Mouse (Mus musculus): Measurements from ENCODE around the gene Pnkd. TPM values are rescaled to one million over a fixed set of nuclear protein-coding genes. Genes with fewer than 3 reads are reported as not detected.
"Not testable (repeated sequence)": the region's sequence is repeated elsewhere in the genome, so short reads cannot be mapped to it uniquely, and the experiment has no call there.

Pnkd gene
- polyA plus RNA-seq, 1 experiment = 101 TPM

DNA sequence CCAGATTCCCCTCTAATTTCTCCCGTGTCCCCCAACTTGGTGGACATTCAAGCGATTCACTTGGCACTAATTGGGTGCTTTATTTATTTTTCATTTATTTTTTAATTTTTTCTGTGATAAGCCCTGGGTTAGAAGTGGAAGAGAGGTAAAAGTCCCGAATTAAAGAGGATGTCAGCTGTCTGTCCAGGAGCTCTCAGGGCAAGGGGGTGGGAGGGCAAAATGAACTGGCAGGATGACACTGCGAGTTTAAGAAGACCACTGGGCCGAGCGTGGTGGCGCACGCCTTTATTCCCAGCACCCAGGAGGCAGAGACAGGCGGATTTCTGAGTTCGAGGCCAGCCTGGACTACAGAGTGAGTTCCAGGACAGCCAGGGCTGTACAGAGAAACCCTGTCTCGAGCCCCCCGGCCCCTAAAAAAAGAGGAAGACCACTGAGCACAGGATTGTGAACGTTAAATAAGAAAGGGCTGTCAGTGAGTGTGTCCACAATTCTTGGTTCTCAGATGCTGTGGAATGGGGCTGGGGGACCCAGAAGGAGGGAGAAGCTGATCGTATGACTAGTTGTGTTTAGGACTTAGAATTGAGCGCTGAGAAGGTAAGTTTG lies 102.8 kb downstream of the Pnkd start:
- no peak for DNase-seq (ENCODE audit: low read depth)

DNA sequence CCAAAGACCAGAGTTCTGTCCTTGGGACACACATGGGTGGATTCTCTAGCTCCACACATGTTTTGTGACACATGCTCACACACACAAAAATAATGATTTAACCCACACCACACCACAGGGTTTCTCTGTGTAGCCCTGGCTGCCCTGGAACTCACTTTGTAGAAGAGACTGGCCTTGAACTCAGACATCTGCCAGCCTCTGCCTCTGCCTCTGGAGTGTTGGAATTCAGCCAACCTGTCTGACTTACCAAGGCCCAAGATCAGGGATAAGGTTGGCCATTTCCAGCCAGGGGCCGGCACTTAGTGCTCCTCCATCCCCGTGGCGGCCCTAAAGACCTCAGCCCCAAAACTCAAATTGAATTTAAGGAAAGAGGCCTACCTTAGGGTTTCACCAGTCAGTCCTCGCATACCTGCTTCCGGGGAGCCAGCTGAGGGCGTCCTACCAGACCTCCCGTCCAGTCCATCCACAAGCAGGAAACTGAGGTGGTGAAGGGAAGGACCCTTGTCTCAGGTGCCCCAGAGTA lies 103.7 kb downstream of the Pnkd start:
- DNase-seq (ENCODE audit: low read depth) = no peak

DNA sequence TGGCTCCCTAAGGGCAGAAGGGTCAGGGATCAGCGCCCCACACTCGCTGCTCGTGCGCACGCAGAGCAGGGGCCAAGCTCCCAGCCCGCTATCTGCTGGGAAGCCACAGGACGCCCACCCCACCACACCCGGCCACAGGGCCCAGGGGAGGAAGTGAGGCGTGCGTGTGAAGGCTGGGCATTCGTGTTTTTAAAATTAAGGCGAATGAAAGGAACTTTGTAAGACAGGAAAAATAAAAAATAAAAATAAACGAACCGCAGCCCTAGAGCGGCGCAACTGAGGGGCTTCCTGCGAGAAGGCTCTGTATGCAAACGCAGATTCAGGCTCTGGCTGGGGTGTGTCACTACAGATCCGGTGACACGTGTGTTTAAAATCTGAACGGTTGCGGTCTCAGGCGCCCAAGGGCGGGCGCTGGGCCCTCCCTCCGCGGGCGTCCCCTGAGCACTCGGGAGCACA lies 105.1 kb downstream of the Pnkd start:
- DNase-seq (ENCODE audit: low read depth) = no peak

DNA sequence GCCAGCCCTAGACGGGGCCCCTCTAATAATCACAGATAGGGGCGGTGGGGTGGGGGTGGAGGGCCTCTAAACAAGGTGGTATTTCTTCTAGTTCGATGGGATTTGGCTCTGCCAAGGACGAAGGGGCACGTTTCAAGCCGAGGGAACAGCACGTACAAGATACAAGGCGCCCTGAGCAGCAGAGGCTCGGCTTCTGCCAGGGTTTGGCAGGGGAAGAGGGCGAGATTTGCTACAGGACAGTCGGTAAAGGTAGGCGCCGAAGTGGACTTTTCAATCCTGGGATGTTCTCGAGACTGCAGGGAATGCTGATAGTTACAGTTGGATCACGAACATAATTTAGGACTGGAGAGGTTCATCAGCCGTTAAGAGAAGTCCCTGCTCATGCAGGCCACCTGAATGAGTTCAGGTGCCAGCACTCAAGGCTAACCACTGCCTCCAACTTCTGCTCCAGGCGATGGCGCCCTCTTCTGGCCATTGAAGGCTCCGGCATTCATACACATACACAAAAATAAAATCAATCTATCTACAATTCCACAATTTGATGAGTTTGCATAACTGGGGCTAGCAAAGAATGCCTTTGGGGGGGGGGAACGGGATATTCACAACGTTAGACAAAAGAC lies 105.7 kb downstream of the Pnkd start:
- DNase-seq (ENCODE audit: low read depth) = no peak

DNA sequence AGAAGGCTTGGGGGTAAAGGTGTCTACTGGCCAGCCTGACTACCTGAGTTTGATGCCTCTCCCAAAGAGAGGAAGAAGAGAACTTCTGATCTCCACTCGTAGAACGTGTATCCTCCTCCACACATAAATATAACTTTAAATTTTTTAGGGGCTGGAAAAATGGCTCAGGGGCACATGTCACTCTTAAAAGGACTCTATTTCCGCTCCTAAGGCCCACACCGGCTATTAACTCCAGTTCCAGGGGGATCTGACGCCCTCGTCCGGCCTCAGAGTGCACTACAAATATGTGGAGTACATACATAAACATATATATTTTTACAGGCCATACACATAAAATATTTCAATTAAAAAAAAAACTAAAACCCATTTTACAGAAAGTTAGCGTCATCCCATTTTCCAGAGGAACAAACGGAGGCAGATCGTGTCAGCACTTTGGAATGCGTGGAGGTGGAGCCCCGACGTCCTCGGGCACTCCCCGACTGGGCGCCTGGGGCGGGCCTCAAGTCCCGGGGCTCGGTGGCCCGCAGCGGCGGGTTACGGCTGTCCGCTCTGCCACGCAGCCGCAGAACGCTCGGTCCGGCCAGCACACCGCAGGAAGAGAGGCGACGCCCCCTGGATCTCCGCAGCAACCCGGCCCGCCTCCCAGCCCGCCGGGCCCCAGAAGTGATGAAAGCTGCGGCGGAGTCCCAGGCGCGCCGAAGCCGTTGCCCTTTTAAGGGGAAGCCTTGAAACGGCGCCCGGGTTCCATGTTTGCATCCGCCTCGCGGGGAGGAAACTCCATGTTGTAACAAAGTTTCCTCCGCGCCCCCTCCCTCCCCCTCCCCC lies 106.4 kb downstream of the Pnkd start, which contains the start of gene Ctdsp1:
TSS of gene Ctdsp1 (plus strand) at position 586 of the 825 bp plus-strand sequence.
- no peak for DNase-seq (ENCODE audit: low read depth)

DNA sequence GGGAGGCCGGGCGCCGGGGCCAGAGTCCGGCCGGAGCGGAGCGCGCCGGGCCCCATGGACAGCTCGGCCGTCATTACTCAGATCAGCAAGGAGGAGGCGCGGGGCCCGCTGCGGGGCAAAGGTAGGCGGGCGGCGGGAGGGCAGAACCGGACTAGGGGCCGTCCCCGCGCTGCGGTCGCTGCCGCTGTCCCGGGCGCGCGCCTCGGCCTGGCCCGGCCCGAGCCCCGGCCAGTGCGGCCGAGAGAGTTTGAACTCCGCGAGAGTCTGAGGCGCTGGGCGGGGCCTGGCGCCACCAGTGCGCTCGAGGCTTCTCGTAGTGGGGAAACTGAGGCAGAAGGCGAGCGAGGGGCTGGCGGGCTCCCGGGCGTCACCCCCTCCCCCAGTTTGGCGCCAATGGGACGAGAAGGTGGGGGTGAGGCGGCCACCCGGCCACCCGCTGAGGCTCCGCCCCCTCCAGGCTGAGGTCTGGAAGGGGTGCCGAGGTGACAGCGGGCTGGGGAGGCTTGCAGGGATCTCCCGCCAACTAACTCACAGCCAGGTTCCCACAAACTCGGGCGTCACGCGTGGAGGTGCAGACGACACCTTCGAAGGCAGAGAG lies 107.2 kb downstream of the Pnkd start:
- DNase-seq (ENCODE audit: low read depth) = no peak

DNA sequence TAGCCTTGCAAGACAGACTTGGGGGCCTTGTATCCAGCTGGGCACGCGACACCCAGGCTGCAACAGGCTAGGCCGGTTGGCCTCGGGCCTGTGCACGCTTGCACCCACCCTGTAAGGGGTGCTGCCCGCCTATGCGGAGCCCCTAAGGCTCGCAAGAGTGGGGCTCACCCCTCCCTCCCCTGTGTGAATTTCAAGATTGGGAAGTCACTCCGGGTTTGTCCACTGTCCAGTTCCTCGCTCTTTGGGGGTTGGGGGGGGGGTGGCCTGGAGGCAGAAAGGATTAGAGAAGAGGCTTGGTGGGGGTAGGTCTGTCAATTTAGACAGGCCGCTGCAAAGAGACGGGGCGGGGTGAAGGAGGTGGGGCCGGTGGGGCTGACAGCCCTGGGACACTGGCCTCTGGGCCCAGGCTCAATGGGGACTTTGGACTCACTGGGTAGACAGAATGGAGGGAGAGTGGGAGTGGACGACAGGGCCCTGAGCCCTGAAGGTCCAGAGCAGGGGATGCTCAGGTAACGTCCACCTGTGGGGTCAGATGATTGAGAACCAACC lies 107.8 kb downstream of the Pnkd start:
- DNase-seq (ENCODE audit: low read depth) = no peak

DNA sequence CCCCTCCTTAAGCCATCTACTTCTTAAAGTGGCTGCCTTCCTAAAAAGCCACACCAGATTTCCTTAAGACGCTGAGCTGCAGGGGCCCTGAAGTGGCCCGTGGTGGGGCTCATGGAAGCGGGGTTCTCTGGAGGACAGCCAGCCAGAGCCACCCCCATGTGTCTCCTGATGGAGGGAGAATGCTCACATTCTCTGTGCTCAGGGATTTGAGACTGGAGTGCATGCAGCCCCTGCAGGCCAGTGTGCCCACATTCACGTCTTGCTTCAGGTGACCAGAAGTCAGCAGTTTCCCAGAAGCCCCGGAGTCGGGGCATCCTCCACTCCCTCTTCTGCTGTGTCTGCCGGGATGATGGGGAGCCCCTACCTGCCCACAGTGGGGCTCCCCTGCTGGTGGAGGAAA lies 108.3 kb downstream of the Pnkd start:
- no peak for DNase-seq (ENCODE audit: low read depth)

DNA sequence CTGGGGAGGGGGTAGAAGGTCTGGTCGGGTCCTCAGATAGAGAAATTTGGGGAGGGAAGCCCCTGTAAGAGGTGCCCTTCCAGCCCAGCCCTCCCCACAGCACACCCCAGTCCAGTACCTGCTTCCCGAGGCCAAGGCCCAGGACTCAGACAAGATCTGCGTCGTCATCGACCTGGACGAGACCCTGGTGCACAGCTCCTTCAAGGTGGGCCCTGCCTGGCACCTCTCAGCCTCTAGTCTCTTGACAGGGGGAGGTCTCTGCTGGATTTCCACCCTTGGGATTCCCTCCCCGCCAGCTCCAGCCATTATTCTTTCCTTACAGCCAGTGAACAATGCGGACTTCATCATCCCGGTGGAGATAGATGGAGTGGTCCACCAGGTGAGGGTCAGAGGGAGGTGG lies 109.0 kb downstream of the Pnkd start:
- no peak for DNase-seq (ENCODE audit: low read depth)

DNA sequence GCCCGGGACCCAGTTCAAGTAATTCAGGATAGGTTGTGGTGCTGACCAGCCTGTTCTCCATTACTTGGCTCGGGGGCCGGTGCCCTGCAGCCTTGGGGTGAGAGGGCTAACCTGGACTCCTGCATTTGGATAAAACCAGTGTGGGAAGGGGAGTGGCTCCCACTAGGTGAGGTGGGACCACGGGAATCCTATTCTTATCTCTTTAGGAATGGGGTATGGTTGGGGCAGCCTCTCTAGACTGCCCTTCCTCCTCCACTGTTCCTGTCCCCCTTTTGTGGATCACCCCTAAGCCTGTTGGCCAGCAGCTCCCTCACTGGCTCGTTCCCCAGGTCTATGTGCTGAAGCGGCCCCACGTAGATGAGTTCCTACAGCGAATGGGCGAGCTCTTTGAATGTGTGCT lies 109.6 kb downstream of the Pnkd start:
- no peak for DNase-seq (ENCODE audit: low read depth)

DNA sequence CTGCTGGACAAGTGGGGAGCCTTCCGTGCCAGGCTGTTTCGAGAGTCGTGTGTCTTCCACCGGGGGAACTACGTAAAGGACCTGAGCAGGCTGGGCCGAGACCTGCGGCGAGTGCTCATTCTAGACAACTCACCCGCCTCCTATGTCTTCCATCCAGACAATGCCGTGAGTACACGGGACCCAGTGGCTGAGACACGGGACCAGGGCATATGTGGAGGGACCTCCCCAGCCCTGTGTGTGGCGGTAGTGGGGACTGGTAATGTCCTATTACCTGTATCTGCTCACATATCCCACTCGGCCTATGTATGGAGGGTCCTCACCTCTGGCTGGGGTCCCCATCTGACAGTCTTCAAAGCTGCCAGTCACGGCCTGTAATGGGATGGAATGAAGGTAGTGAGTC lies 110.1 kb downstream of the Pnkd start:
- no peak for DNase-seq (ENCODE audit: low read depth)

DNA sequence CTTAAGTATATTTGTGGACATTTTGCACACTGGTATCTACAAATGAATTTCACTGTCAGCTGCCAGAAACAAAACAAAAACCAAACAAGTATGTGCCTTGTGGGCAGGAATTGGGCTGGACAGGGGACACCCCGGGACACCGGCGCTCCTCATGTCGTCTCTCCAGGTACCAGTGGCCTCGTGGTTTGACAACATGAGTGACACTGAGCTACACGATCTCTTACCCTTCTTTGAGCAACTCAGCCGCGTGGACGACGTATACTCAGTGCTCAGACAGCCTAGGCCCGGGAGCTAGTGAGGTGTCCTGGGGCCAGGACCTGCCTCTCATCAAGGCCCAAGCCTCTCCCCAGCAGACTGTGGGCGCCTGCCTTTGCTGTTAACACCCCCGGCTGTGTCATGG lies 110.6 kb downstream of the Pnkd start:
- no peak for DNase-seq (ENCODE audit: low read depth)

DNA sequence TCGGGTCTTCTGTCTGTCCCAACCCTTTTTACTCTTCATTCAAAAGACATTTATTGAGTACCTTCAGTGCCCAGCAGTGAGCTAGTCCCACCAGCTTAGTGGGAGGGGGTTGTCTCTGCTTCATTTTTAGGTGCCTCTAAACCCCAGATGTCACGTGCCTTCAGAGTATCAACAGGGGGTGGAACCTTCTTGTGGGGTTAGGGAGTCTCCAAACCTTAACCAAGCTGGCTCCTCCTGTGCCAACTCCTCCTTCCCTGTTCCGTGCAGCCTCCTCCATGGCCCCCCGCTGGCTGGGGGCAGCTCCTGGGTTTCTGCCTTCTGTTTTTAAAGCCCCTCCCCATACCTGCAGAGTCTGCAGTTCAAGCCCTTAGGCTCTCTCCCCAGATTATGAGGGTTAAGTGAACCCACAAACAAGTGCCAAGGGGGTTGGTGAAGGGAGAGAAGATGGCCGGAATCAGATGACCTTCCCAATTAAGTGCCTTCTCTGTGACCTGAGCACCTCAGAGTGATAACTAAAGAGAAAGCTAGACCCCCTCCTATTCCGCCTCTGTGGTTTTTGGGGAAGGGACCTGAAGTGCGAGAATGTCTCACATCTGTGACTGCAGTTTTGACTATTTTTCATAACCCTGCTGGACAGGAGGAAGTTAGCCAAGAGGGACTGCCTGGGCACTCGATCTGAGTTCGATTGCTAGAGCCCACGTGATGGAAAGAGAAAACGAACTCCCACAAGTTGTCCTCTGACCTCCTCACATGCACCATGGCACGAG lies 111.9 kb downstream of the Pnkd start:
- DNase-seq (ENCODE audit: low read depth) = not testable (repeated sequence)

DNA sequence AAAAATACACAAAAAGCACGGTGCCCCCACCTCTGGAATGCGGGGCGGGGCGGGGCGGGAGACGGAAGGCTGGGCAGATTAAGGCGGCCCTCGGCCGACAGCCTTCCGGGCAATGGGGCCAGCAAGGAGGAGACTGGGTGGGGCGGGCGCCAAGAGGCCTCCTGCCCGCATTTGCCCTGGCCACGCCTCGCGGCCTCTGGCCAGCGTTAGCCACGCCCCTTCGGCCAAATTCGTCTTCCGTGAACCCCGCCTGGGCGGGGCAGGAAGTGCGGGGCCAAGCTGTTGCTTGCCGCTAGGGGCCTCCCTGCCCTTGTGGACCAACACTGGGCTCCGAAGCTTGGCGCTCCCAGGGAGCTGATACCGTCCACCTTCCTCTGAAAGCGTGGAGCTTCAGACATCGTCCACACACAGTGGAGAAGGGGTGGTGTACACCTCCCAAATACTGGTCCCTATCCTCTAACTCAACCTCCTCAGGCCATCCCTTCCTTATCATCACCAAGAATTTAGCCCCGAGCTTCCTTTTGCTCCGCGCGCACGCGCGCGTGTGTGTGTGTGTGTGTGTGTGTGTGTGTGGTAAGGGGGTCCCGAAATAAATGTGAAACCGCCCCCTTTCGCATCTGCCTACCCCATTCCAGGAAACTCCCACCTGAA lies 112.7 kb downstream of the Pnkd start:
- DNase-seq (ENCODE audit: low read depth) = no peak

DNA sequence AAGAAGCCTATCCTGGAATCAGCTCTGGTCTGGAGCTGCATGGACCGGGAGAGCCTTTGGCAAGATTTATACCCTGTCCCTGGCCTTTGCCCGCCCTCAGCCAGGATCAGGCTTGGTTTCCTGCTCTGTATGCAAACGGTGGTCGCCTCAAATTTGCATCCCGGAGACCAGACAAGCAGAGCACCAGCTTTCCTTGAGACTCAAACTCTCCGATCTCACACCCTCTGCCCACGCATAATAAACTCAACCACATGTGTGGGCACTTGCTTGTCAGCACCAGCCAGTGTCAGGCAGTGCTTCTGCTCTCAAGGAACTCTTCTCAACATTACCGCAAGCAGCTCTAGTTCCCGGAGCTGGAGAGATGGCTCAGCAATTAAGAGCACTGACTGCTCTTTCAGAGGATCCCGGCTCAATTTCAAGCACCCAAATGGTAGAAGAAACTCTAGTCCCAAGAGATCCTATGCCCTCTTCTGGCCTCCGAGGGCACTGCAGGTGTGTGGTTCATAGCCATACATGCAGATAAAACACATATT lies 113.3 kb downstream of the Pnkd start:
- DNase-seq (ENCODE audit: low read depth) = no peak

DNA sequence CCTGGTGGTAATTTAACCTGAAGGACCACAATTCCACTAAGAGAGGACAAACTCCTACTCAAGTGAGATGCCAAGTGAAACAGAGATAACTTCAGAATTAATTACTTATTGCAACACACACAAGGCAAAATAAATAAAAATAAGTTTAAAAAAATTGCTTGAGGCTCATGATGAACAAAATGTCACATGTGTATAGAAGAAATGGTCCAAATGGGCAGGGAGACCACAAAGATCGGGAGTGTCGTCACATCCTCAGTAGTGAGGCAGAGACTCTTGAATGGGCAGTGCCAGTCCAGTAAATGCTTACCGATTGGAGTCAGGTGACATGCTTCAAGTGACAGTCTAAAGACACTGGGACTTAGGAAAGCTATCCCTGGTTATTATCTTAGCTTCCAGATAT lies 115.8 kb downstream of the Pnkd start:
- no peak for DNase-seq (ENCODE audit: low read depth)

DNA sequence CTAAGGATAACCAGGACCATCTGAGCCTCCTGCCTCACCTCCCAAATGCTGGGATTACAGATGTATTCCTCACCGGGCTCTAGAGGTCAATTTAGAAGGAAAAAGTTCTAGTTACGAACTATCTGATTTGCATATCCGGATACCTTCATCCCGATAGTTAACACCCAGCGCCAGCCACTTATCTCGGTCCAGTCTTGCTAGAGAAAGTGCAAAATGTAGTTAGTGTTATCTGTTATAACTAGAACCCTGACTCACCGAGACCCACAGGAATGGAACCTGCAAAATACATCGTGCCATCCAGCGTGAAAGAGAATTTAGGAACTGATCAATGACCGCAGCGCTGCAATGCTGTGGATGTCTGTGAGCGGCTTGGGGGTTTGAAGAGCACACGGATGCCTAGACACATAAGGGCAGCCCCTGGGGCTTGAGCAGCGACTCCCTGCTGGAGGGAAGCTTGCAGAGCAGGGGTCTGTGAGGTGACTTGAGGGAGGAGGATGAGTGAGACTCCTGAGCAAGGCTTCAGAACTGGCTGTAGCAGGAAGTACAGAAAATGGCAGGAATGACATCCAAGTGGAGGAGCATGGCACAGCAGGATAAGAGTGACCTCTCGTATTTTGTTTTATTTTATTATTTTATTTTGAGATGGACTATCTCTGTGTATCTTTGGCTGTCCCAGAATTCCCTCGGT lies 116.4 kb downstream of the Pnkd start:
- DNase-seq (ENCODE audit: low read depth) = no peak
